Mouse (Mus musculus) spleen, postnatal 36 days (tissue): ENCODE measurements around the gene Sdk2.
A peak's percentile ranks its signal among the peaks of the same experiment; 100 is the strongest.

Source experiments
- DNase-seq, 2 experiments: peaks; one replicate each; pipeline ENCODE4 v3.0.0; 2022; ENCODE audit warnings: low spot score in 2 of 2, mixed read lengths in 1 of 2

The Sdk2 gene

DNA sequence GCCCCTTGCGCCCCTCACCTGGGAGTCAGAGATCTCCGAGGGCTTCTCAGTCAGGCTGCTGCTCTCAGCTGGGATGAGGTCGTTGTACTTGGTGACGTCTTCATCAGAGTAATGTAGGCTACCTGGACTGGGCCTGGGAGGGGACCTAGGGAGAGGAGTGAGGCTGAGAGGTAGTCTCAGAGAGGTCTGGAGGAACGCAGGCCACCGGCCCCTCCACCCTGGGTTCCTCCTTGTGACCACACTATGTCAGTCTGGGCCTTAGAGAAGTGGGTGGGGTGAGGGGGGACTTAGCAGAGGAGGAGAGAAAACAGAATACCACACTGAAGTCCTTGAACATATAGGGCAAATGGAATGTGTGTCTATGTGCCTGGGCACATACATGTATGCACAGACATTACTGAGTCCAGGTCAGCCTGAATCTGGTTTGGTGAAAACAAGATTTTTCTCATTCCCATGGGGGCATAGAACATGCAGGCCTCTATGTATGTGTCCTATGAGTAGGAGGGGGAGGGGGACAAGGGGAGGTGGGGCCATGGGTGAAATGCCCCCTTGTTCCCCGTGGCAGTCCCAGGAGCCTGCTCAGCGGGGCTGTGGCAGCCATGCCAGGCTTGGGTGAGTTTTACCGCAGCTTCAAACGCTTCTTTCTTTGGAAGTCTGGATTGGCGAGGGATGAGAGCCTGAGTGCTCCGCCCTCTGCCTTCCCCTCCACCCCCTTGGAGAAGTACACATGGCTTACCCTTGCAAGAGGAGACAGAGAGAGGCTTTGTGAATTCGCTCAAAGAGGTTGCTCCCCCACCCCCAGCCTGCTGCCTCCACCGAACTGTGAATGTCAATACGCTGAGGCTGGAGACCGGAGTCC, 275.3 kb downstream of the Sdk2 start:
- DNase-seq = no peak

DNA sequence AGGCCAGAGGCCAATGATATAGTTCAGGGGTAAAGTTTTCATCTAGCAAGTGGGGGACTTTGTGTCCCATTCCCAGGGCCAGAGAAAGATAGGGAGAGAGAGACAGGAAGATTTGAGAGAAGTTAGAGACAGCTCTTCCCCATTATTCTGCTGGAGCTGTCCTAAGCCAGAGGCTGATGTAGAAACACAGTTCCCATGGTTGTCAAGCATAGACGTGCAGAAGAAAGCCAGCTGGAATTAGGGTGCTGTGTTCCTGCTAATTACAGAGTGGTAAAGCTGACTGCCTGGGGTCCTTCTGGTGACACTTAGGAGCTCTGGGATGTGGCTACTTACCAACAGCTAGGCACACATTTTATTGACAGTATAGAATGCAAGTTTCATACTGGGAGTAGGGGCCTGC, 277.7 kb downstream of the Sdk2 start:
- no peak for DNase-seq

GRCm38 (mm10) chr11:113788183-113788789, 278.6 kb downstream of the Sdk2 start:
- DNase-seq = peak; percentile 76 to 84

- DNase-seq = no peak
Observed at GRCm38 (mm10) chr11:113787432-113788182, 279.2 kb downstream of the Sdk2 start.

DNA sequence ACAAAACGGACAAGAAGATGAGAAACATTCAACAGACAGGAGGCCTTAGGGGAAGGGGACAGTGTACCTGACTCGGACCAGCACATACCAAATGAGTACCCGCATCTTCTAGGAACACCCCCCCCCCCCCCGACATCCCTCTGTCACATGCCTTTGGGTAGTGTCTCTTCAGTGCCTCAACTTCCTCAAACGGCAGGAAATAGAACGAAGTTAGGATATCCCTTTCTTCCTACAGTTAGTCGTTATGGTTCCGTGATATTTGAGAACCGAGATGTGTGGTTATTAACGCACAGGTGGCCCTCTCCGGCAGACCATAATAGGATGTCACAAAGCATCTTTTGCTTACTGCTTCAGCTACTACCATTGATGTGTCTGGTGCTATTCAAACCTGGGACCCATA, 279.8 kb downstream of the Sdk2 start:
- no peak for DNase-seq

GRCm38 (mm10) chr11:113786395-113786794, 280.5 kb downstream of the Sdk2 start:
- no peak for DNase-seq

- no peak for DNase-seq
Observed at GRCm38 (mm10) chr11:113785406-113786171, 281.3 kb downstream of the Sdk2 start.

DNA sequence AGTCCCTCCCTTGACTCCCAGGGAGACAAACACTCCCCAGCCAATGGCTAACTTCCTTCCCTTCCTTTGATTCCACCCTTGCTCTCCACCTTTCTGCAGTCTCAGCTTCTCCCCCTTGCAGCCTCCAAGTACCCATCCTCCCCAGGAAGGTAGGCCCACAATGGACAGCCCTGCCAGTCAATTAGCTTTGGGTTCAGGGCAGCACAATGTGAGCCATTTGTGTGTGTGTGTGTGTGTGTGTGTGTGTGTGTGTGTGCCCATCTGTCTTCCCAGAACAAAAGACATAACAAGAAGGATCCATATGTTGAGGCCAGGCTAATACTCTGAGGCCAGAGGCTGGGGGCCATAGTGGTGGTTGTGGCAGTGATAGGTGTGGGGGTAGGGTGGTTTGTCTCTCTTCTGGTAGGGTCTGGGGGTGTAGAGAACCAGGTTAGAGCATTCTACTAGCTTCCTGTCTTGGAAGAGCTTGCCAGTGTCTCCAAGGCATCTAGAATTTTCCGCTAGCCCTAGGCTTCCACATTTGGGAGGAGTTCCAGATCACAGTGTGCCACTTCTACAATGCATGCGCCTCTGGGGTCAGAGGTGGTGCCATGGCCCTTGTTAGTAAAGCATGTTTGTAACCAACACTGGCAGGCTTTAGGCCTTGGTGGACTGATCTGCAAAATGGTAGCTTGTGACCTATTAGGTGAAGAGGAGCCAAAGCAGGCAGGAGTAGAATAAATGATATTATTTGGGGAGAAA, 282.0 kb downstream of the Sdk2 start:
- no peak for DNase-seq

DNA sequence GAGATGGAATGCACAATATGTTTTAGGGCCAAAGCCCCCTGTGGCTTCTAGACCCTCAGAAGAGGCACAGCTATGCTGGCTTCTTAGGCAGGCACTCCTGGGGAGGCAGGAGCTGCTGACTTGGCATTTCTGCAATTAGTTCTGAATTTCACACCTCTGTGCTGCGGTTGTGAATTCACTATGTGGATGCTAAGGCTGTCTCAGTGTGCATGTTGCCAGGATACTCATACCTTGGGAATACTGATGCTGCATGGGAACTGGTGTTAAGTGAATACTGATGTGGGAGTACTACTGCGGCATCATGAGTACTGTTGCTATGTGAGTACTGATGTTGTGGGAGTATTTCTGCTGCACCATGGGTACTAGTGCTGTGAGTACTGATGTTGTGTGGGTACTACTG, 284.4 kb downstream of the Sdk2 start:
- DNase-seq = no peak

DNA sequence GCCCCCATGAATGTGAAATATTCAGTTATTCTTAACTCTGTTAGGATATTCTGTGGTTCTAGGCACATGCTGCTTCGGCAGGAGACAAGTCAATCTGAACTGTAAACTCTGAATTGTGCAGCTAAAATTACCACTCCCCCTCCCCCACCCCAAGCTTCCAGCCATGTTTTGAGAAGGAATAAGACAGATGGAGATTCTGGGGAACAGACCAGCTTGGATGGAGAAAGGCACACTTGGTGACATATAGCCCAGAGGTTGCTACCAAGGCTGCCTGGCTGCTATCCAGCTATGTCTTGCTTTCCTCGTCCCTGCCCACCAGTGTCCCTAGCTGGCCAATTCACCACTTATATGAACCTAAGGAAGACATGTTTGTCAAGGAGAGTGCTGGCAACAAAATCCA, 284.8 kb downstream of the Sdk2 start:
- no peak for DNase-seq

DNA sequence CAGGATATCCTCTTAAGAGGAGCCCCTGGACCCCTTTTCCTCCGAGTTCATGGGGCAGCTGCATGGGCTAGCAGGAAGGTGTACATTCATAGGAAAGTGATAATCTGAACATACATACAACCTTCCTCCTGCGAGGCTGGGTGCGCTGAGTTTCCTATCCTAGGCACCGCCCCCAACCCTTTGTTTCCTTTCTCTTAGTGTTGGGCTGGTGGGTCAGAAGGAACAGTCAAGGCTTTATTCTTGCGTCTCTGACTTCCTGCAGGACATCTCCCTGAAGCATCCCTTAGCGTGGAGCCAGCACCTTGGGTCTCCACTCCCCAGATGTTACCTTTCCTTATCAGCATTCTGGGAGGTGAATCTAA, 287.2 kb downstream of the Sdk2 start:
- DNase-seq = no peak

GRCm38 (mm10) chr11:113778733-113779679, 287.8 kb downstream of the Sdk2 start:
- no peak for DNase-seq

- no peak for DNase-seq
Observed at GRCm38 (mm10) chr11:113777878-113778464, 288.9 kb downstream of the Sdk2 start.

DNA sequence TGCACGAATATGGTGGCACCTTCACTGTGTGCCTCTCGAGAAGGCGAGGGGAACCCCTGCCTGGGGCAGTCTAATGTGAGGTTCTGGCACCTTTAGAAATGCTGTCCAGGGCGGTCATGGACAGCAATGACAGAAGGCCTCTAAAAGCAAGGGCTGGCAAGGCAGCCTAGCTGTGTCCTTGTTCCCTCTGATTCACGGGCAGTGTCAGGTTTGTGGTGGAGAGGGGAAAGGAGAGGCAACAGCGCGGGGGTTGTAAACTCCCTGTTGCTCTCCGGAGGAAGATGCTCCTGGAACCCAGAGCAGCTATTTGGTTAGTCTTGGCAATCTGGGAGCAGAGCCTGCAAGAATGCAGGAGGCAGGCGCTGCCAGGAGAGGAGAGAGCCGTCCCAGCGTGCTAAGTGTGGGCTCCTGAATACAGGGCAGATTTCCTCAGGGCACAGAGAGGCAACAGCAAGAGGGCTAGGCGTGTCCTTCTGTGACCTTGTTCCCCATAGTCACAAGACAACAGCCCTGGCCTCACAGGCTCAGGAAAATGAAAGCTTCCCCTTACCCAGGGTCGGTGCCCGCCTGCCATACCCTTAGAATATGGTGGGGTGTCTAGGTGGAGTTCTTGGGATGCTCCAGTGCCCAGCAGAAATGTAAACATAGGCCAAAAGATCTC, 289.9 kb downstream of the Sdk2 start:
- DNase-seq = no peak

GRCm38 (mm10) chr11:113774773-113775172, 292.1 kb downstream of the Sdk2 start:
- no peak for DNase-seq

GRCm38 (mm10) chr11:113773191-113773590, 293.7 kb downstream of the Sdk2 start:
- DNase-seq = no peak

DNA sequence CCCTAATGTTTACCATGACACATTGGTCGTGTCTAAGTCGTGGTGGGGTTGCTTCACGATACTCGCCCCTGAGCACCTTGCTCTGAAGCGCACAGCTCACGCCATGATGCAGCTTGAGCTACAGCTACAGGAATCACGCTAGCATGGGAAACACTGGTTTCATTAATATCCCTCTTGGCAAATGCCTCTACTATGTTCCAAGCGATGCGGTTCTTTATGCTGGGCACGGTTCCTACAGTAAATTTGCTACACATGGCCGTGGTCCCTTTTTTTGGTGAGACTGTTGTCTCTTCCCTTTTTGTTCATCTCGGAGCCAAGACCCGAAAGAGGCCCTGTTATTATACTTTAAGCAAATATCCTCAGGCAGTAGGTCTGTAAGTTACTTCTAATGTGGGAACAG, 295.7 kb downstream of the Sdk2 start:
- DNase-seq = no peak

DNA sequence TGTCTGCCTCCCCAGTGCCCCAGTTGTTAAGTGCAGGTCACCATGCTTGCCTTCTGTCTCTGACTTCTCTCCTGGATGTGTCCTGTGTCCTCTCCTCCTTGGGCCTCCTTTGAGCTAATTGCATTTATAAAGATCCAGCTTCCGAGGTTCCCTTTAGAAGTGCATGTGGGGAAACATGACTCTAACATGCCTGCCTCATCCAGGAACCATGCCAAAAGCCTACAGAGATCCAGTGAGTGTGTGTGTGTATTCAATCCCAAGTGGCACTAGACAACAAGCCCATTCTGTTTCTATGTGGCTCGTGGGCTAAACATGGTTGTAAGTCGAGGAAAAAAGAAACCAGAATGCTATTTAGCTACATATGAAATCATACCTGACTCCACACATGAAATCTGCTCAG, 298.5 kb downstream of the Sdk2 start:
- DNase-seq = no peak

DNA sequence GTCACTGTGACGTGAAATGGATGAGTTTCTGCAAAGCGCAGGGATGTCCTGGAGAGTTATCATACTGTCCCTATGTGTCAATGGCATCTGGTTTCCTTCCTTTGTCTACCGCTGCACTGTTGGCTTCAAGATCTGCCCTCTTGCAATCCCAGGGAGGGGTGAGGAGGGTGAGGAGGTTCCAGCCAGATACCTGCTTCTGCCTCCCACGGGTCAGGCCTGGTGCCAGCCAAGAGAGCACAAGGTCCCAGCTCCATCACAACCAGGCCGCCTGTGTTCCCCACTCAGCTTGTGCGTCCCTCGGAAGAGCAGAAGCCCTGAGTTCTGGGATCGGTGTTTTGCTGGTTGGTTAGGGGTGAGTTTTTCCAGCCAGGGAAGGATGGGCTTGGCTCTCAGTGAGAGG, 299.6 kb downstream of the Sdk2 start:
- DNase-seq = no peak
